Comparison of ENCODE assay signal across 16 mouse cellular contexts in the genomic region with DNA sequence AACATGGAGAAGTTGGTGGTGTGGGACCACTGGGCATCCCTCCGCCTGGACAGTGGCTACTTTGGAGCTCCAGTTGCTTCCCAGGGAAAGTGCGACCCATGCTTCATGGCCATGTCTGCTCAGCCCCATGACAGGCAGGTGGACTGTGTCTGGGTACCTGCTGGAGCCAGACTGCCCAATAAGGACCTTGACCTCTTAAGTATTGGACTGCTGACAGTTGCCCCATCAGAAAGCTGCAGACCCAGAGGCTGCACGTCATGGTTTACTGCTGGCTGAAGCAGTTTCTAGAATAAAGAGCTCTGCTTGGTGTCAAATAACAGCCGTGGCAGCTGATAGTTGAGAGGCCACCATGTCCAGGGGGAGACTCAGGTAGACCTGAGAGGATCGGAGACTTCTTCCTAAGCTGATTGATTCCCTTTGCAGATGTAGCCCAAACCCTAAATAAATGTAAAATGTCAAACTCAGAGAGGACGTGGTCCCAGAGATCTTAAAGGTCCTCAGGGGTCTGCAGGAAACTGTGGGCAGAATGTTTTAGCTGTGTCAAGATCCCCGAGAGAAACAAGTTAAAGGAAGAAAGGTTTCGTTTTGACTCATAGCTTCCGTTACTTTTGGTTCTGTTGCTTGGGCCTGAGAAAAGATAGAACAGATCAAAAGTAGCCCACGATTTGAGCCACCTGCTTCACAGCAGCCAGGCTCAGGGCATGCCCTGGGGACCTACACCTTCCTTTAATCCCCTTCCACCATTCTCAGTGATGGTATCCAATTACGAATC. TPM values are rescaled to one million over a fixed set of nuclear protein-coding genes. Genes with fewer than 3 reads are reported as not detected.
DNase-seq lines count a peak whose midpoint lies in the region; ATAC-seq and TF ChIP-seq lines count a peak whose summit lies in the region.
"Had no signal": no experiment of that assay in that cellular context is flagged by ENCODE, and none has a peak within 500 bp of the region (broad histone marks: within the 10 kb centered on the region; RNA-seq: fewer than 3 reads in every experiment).

No protein-coding gene starts in this region.

- H3K27me3 ChIP-seq in kidney, postnatal 0 days (ENCODE audit: insufficient read depth, low read length) = no peaks in the 10 kb centered on the region
- no peaks in the 10 kb centered on the region for H3K27me3 ChIP-seq in embryonic facial prominence, embryonic 15.5 days
- no peaks in the 10 kb centered on the region for H3K27me3 ChIP-seq in hindbrain, embryonic 14.5 days (ENCODE audit: control insufficient read depth, insufficient read depth, low read length)

- no peak overlapping the region for H3K4me2 ChIP-seq in kidney, postnatal 0 days (ENCODE audit: low read length)
- no peak overlapping the region for H3K4me2 ChIP-seq in embryonic facial prominence, embryonic 15.5 days (replicated peaks)
- H3K4me2 ChIP-seq in hindbrain, embryonic 14.5 days (replicated peaks) = no peak overlapping the region
- H3K4me2 ChIP-seq: midbrain, embryonic 11.5 days had no signal

- peak; percentile 15 for DNase-seq in kidney, postnatal 0 days (ENCODE audit: low spot score)
- DNase-seq in kidney, adult 18-20 months = no peak
- peak; percentile 75 for DNase-seq in CD4-positive helper T cell, adult 2 months (ENCODE audit: low read depth, low spot score)
- DNase-seq in naive thymus-derived CD4-positive, alpha-beta T cell, adult 2 months (ENCODE audit: low read depth) = peak; percentile 58
- DNase-seq in hindbrain, embryonic 14.5 days (ENCODE audit: low spot score) = no peak
- no peak for DNase-seq in left cerebral cortex, adult 18-20 months (ENCODE audit: low spot score in 2 of 2)
- no peak for DNase-seq in testis, postnatal 14 days (ENCODE audit: low spot score)
- DNase-seq: cerebellum, adult 18-20 months; embryo, embryonic 11 days; heart, adult 2 months; heart, postnatal 14 days had no signal

- no peak overlapping the region for H3K4me3 ChIP-seq in kidney, postnatal 0 days (replicated peaks; ENCODE audit: low read depth, low read length)
- no peak overlapping the region for H3K4me3 ChIP-seq in embryonic facial prominence, embryonic 15.5 days (replicated peaks)
- H3K4me3 ChIP-seq in hindbrain, embryonic 14.5 days (replicated peaks; ENCODE audit: low read length) = no peak overlapping the region
- H3K4me3 ChIP-seq: heart, adult 2 months had no signal

- no peaks in the 10 kb centered on the region for H3K9me3 ChIP-seq in kidney, postnatal 0 days (replicated peaks; ENCODE audit: low read length)
- H3K9me3 ChIP-seq in embryonic facial prominence, embryonic 15.5 days (replicated peaks) = no peaks in the 10 kb centered on the region
- no peaks in the 10 kb centered on the region for H3K9me3 ChIP-seq in hindbrain, embryonic 14.5 days (ENCODE audit: control insufficient read depth, low read length)

- no peak for TF ChIP-seq CTCF in kidney, postnatal 0 days (IDR thresholded peaks at IDR 0.05; ENCODE audit: low read depth)

- H3K36me3 ChIP-seq in kidney, postnatal 0 days (ENCODE audit: insufficient read depth, low read length) = no peaks in the 10 kb centered on the region
- no peaks in the 10 kb centered on the region for H3K36me3 ChIP-seq in embryonic facial prominence, embryonic 15.5 days
- no peaks in the 10 kb centered on the region for H3K36me3 ChIP-seq in hindbrain, embryonic 14.5 days (replicated peaks; ENCODE audit: control insufficient read depth, insufficient read depth)

- no peak overlapping the region for H3K9ac ChIP-seq in kidney, postnatal 0 days (ENCODE audit: low read depth, low read length)
- no peak overlapping the region for H3K9ac ChIP-seq in embryonic facial prominence, embryonic 15.5 days
- H3K9ac ChIP-seq in hindbrain, embryonic 14.5 days = no peak overlapping the region

- 33% methylated on average over 11 of the region's 11 CpGs for WGBS in kidney, postnatal 0 days
- 42% methylated on average over 11 of the region's 11 CpGs for WGBS in embryonic facial prominence, embryonic 15.5 days
- 68% methylated on average over 11 of the region's 11 CpGs for WGBS in hindbrain, embryonic 14.5 days

- H3K27ac ChIP-seq in kidney, postnatal 0 days = no peak overlapping the region
- H3K27ac ChIP-seq in embryonic facial prominence, embryonic 15.5 days (replicated peaks) = 0 out of 2 replicates have a peak overlapping the region, but pooled peaks have one; percentile 3
- no peak overlapping the region for H3K27ac ChIP-seq in hindbrain, embryonic 14.5 days
- H3K27ac ChIP-seq: heart, adult 2 months had no signal

- peak; percentile 69 for ATAC-seq in kidney, postnatal 0 days (replicated peaks; ENCODE audit: low FRiP score, low read depth)
- no peak for ATAC-seq in embryonic facial prominence, embryonic 15.5 days (ENCODE audit: insufficient number of reproducible peaks, low FRiP score, low TSS enrichment, low read depth)
- no peak for ATAC-seq in hindbrain, embryonic 14.5 days (ENCODE audit: low FRiP score)
- ATAC-seq: intestine, embryonic 16.5 days had no signal

- no peaks in the 10 kb centered on the region for H3K4me1 ChIP-seq in kidney, postnatal 0 days (replicated peaks; ENCODE audit: insufficient read depth, low read length)
- no peaks in the 10 kb centered on the region for H3K4me1 ChIP-seq in embryonic facial prominence, embryonic 15.5 days
- H3K4me1 ChIP-seq in hindbrain, embryonic 14.5 days (replicated peaks; ENCODE audit: control insufficient read depth, insufficient read depth, low read length) = no peaks in the 10 kb centered on the region

RNA-seq across cellular contexts. Expression of a gene that starts 10.7 kb away (rescaled TPM):
- not detected in 2 replicates for polyA plus RNA-seq in kidney, postnatal 0 days (2015; fragmentation: Nextera tagmentation; extraction: Ambion mirVana)
- not detected in 2 replicates for polyA plus RNA-seq in embryonic facial prominence, embryonic 15.5 days (2015; fragmentation: Nextera tagmentation; extraction: Ambion mirVana)
- not detected in 2 replicates for polyA plus RNA-seq in hindbrain, embryonic 14.5 days (2014; fragmentation: Nextera tagmentation; extraction: Ambion mirVana)
- total RNA-seq in left cerebral cortex, adult 18-20 months (2021) = not detected
- total RNA-seq: heart, adult 2 months; layer of hippocampus, adult 18-20 months had no signal
- polyA plus RNA-seq: intestine, embryonic 16.5 days; lung, embryonic 16.5 days; midbrain, embryonic 11.5 days had no signal

RNA-seq across cellular contexts. Expression of a gene that starts 24.0 kb away (rescaled TPM):
- polyA plus RNA-seq in kidney, postnatal 0 days (2015; fragmentation: Nextera tagmentation; extraction: Ambion mirVana) = 0.37 and 0.50 TPM in 2 replicates
- polyA plus RNA-seq in embryonic facial prominence, embryonic 15.5 days (2015; fragmentation: Nextera tagmentation; extraction: Ambion mirVana) = 4.1 and 4.7 TPM in 2 replicates
- polyA plus RNA-seq in hindbrain, embryonic 14.5 days (2014; fragmentation: Nextera tagmentation; extraction: Ambion mirVana) = 1.7 TPM in 2 replicates
- total RNA-seq in left cerebral cortex, adult 18-20 months (2021) = 1 to 10 TPM; 5.4 to 7.5 TPM

RNA-seq across cellular contexts. Expression of a gene that starts 28.7 kb away (rescaled TPM):
- 0.79 and 0.97 TPM in 2 replicates for polyA plus RNA-seq in kidney, postnatal 0 days (2015; fragmentation: Nextera tagmentation; extraction: Ambion mirVana)
- polyA plus RNA-seq in embryonic facial prominence, embryonic 15.5 days (2015; fragmentation: Nextera tagmentation; extraction: Ambion mirVana) = 0.42 and 0.67 TPM in 2 replicates
- polyA plus RNA-seq in hindbrain, embryonic 14.5 days (2014; fragmentation: Nextera tagmentation; extraction: Ambion mirVana) = 2.4 and 4.1 TPM in 2 replicates
- 1 to 10 TPM; 5.9 to 9.5 TPM for total RNA-seq in left cerebral cortex, adult 18-20 months (2021)

Comparison
In these comparisons a context has a peak if more than half of its experiments do, and no peak if none do; other contexts are left out.
1. DNase-seq: peak in kidney, postnatal 0 days (single experiment), CD4-positive helper T cell, adult 2 months (single experiment) and naive thymus-derived CD4-positive, alpha-beta T cell, adult 2 months (single experiment); none in kidney, adult 18-20 months (single experiment), hindbrain, embryonic 14.5 days (single experiment), left cerebral cortex, adult 18-20 months (0 of 2) and testis, postnatal 14 days (single experiment).